Mouse (Mus musculus) spleen, adult 18-20 months (tissue): ENCODE results near the gene Nr2f2.

Experiments
- DNase-seq, 2 experiments: peaks; one replicate each; pipeline ENCODE4 v3.0.0; 2022; ENCODE audit warnings: mixed read lengths in 2 of 2

The Nr2f2 gene

DNA sequence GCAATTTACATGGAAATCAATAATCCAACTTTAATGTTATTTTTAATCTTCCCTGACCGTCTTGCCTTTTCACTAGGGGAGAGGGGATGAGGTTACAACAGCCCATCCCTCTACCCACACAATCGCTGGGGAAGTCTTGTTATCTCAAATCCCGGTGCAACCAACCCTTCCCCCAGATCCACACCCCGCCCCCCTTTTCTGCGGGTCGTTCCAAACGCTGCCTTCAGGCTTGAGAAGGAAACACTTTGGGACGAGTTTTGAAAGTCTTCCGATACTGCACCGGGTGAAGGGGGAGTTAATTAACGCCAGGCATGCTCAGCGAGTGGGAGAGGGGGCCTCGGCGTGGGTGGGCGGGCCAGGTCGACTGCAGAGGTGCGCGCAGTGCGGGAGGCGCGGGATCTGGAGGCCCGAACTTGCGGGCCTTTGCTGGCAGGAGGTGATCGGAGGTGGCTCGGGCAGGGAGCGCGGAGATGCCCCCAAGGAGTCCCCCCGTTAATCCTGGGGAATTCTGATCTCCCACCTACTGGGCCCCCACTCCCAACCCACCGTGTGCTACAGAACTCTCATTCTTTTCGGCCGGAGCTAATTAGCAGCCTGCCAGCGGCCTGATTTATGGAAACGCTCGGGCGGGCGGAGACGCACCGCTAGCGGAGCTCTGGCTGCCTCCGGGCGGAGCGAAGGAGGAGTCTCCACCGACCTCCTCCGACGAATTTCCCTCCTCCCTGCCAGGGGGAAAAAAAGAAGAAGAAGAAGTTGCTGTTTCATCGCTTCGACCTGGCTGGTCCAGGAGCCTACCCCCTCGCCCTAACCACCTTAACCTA lies 35.1 kb downstream of the Nr2f2 start:
- DNase-seq, result no peak

- no peak for DNase-seq
These were observed 35.7 kb downstream of the Nr2f2 start for GRCm38 (mm10) chr7:70330761-70331242.

DNA sequence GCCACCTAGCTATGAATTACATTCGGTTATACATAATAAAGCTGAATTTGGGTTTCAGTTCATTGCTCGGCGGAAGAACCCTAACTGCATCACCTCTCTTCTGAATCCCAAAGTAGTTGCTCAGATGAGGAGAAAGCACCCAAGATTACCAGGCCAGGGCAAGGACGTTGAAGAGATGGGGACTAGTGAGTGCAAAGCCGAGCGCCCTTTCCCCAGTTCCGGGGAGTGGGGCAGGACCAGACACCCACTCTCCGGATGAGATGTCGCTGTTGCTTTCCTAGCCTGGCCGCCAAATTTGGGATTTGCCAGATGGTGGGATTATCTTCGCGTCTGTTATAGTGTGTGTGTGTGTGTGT lies 36.4 kb downstream of the Nr2f2 start:
- DNase-seq, result no peak

DNA sequence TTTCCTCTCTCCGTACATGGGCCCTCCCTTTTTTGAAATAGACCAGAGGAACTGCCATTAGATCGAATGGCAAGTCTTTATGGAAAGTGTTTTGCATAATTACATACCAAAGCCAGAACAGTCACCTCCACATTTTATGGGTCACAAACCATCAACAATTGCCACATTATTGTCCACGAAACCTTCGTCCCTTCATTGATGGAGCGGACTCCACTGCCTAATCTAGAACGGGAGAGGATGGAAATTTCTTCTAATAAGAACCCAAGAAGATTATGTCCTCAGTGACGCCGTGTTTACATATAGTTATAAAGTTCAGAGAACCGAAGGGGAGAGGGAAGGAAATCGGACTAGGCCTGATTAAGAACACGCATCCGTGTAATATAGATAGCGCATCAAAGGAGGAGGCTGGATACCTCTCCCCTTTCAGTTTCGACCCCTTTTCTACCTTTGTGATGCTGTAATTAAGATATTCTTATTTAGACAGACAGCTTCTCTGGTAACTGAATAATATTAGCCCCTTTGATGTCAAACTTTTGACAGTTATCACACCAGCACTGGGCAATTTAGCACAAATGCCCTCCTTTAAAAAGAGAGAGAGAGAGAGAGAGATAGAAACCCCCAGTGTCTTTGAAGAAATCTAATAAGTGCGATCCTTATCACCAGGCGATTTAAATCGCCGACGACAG lies 36.9 kb downstream of the Nr2f2 start:
- no peak for DNase-seq

GRCm38 (mm10) chr7:70329037-70329516 lies 37.5 kb downstream of the Nr2f2 start:
- DNase-seq, result no peak

DNA sequence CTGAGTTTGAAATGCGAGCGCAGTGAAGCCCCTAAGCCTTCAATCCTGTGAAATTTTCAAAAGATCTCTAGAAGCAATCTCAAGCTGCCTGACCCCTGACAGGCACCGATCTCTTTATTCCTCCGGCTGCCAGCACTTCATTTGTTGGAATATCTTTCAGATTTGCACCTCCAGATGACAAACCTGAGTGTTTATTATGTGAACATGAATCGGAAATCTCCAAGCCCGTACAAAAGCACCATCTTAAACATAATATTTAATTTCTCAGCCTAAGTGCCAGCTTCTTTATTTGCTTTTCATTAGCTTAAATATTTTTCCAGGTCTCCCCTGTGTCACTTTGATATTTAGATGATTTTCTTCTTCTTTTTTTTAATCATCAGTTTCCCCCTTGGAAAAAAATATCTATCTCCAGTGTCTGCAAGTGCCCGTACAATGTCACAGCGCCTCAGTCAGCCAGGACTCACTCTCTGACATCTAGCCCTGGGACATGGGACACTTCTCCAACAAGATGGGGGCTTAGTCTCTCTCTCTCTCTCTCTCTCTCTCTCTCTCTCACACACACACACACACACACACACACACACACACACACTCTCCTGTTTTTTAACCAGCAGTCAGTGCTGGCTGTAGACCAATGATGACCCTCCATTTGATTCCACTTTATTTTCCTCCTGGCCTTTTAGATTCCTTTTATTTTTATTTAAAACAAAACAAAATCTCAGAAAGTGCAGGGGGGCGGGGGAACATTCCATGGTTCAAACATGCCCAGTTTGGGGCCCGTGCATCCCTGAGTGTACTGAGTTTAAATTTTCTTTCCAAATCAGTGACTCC lies 38.1 kb downstream of the Nr2f2 start:
- DNase-seq, result no peak

- no peak for DNase-seq
These were observed 39.3 kb downstream of the Nr2f2 start for GRCm38 (mm10) chr7:70327191-70327590.

GRCm38 (mm10) chr7:70326176-70327035 lies 40.1 kb downstream of the Nr2f2 start:
- DNase-seq, result no peak

DNA sequence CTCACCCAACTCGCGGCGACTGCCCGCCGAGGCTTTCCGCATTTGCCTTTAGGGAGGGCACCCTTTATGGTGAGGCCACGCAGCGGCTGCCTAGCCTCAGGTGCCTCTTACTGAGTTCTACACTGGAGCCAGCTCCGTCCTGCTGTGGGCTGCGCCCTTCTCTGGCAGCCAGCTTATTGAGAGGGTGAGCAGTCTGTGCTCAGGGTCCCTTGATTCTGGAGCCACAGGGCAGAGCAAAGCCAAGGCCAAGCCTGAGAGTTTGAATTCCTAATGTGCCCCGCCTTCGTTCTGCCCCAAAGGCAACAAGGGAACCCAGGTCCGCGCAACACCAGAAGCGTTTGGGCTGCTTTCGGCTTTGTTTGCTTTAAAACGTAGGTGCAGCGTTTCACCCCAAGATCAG lies 41.2 kb downstream of the Nr2f2 start:
- no peak for DNase-seq

DNA sequence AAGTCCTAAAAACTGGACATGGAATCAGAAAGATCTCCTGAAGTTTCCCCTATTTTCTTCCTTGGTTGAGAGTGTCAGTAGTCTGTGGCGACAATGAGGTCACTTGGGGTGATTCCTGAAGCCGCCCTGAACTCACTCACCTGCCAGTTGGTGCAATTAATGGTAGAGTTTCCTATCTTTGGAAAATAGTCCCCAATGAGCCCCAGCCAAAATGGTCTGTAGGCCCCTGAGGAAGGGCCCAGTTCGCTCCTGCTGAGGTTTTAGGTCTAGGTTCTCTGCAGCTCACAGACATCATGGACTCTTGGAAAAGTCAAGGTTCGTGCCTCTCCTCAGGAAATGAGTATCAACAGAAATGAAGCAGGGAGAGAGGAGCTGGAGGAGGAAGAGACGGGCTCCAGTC lies 42.0 kb downstream of the Nr2f2 start:
- no peak for DNase-seq

GRCm38 (mm10) chr7:70324041-70324440 lies 42.5 kb downstream of the Nr2f2 start:
- DNase-seq, result no peak

GRCm38 (mm10) chr7:70305716-70306115 lies 60.8 kb downstream of the Nr2f2 start:
- no peak for DNase-seq

GRCm38 (mm10) chr7:70304426-70304825 lies 62.1 kb downstream of the Nr2f2 start:
- DNase-seq, result no peak
